Mouse (Mus musculus): ENCODE measurements around the gene Fchsd2.
"Not testable (repeated sequence)": the region's sequence is repeated elsewhere in the genome, so short reads cannot be mapped to it uniquely, and the experiment has no call there.

Fchsd2 gene

DNA sequence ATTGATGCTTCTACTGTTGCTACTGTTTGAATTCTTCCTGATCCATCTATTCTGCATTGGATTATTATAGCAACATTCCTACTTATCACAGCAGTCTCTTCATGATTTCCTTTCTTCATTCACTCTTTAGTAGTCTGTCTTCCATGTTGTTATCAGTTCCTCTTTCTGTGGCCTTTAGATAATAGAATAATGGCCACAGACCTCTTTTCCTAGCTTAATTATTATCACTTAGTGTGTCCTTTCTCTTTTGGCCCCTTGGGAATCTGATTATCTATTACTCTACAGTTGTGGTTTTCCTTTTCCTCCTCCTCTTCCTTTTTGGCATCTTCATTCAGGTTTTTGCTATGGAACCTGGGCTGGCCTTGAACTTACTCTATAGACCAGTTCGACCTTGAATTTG, 21.7 kb downstream of the Fchsd2 start:
- no peak for DNase-seq (ENCODE audit: low spot score)

DNA sequence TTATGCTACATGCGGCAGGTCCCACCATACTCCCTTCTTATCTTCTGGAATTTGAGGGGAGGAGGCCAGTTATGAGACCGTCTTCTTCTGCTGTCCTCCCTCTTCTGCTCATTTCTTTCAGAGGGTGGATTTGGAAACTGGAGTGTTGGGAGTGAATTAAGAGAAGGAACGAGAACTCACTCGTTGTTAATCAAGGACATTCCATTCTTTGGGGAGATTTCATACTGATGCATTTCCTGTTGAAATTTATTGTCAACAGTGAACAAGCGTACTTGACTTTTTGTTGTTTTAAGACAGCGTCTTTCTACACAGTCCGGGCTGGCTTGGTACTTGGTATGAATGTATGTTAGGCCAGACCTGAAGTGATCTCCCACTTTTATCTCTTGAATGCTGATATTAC, 26.7 kb downstream of the Fchsd2 start:
- no peak for DNase-seq (ENCODE audit: low spot score)

DNA sequence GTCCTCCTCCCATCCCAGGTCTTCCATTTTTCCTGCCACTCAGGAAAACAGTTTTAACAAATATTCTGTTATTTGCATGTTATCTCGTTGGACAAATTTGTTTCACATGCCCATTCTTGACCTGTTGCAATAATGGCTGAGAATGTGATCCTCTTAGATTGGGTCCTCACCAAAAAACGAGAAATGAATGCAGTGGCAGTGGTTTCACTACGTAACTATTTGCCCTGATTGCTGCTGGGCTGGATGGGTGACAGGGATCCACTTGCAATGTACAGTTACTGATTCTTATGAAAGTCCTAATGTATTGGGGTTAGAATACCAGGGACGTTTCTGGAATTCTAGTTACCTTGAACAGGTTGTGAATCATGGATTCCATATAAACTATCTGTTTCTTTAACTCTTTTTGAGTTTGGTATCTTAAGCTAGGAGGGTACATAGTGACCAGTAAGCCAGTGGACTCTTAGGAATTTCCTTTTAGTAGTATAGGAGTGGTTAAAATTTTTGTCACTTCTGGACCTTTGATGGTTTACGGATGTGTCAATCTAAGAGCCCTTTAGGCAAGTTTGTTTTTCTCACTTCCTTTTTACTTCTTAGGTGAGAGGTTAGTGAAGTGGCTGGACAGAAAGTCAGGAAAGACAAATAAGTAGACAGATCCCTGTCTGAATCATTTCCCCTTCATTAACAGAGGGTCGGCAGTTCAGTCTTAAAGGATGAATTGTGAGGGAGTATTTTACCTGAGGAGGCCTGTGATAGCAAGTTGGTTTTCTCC, 31.1 kb downstream of the Fchsd2 start:
- DNase-seq (ENCODE audit: low spot score) = no peak

DNA sequence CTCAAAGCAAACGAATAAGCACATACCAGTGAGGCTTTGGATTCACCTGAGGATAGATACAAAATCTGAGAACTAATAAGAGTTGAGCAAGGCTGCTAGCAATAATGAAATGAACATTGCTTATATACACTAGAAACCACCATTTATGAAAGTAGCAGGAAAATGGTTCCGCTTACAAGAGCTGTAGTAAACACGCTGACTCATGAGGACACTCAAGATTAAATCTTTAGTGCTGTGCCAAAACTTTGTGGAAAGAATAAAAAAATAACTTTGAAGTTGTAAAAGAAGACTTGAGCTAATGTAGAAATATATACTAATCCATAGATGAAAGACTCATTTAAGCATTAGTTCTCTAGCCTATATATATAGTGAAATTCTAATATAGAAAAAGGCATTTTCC, 35.1 kb downstream of the Fchsd2 start:
- no peak for DNase-seq (ENCODE audit: low spot score)

DNA sequence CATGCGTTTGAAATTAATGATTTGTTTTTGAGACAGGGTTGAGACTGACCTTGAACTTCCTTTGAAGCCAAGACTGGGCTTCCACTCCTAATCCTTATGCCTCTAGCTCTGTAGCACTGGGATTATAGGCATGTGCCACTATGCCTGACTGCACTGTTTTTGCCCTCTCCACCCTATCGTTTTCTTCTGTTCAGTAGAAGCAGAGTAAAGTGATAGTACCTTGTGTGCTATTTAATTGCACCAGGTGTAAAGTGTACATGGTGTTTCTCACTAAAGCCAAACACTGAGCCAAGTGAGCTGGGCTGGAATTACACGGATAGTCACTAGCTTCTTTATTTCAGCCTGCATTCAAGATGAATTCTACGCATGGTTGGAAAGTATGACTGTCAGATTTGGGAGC, 35.9 kb downstream of the Fchsd2 start:
- no peak for DNase-seq (ENCODE audit: low spot score)

DNA sequence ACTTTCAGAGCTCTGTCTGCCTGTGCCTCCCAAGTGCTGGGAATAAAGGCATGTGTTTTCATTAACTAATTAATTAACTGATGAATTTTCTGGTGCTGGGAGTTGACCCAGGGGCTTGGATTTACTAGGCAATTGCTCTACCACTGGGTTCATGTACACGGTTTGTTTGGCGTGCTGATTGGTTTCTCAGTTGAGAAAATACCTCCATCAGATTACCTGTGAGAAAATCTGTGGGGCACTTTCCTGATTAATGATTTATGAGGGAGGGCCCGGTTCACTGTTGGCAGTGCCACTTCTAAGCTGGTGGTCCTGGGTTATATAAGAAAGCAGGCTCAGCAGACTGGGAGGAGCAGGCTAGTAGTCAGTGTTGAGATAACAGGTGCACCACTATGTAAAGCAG, 38.0 kb downstream of the Fchsd2 start:
- no peak for DNase-seq (ENCODE audit: low spot score)

DNA sequence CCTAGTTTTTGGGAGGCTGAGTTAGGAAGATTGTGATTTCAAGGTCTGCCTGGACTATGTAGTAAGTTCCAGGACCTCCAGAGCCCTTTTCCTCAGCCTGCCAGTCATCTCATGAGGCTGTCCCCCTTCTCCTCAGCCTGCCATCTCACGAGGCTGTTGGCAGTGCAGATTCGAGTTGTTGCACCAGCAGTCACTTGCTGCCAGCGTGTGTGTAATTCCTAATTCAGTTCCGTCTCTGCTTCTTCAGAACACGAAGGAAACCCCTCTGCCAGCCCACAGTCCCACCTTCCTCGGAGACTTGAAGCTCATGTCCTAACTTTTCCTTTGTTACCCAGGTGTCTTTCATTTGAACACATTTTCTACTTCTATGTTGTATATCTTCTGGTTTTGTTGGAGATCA, 38.6 kb downstream of the Fchsd2 start:
- no peak for DNase-seq (ENCODE audit: low spot score)

DNA sequence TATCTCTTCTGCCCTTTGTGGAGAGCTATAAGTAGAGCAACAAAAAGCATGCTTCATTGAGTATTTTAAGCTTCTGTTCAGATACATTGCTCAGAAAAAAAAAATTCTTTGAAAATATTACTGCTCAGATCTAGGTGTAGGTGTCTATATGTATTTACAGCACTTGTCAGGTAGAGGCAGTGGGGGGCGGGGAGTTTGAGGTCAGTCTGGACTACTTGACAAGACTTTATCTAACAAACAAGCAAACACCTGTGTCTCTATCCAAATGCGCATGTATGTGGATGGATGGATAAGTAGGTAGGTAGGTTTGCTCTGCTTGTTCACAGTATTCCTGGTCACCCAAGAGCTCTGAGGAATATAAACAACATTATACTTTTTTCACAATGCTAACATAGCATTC, 40.9 kb downstream of the Fchsd2 start:
- DNase-seq (ENCODE audit: low spot score) = no peak

DNA sequence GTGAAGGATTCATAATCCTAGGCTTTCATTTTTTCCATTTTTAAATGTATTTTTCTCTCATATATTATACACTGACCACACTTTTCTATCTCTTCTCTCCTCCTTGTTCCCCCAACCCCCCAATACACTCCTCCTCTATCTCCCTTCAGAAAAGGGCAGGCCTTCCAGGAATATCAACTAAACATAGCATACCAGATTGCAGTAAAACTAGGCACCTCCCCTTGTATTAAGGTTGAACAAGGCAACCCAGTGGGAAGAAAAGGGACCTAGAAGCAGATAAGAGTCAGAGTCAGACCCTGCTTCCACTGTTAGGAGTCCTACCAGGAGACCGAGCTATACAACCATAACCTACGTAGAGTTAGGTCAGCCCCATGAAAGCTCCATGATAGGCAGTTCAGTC, 41.5 kb downstream of the Fchsd2 start:
- DNase-seq (ENCODE audit: low spot score) = no peak

DNA sequence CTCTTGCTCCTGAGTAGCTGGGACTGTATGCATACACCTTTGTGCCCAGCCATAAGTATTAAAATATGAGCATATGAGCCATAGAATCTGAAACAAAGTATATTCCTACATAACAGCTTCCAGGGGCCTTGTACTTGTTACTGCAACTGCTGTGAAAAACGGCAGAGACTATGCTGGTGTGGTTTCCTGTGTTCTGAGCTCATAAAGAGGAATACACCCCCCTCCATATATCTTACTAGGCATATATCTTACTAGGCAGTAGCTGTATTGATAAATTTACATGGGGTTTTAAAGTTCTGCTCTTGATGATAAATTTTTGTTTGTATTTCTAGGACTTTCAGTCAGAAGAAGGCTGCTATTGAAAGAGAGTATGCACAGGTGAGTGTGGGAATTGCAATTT, 46.2 kb downstream of the Fchsd2 start:
- no peak for DNase-seq (ENCODE audit: low spot score)

DNA sequence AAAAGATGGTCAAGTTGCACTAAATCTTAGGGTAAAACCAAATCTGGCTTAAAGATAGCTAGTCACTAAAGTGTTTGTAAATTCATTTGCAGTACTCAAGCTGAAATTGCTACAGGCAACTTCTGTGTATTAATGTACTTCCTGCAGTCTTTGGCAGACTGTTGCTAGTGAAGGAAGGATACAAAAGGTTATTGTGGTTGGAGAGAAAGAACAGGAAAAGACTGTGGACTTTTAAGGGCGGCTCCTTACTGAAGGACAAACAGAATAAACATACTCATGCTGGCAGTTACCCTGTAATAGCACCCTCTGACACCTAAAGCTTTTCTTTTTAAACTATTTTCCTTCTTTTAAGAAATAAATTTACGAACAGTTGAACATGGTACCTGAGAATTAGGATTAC, 50.2 kb downstream of the Fchsd2 start:
- peak; percentile 16 for DNase-seq (ENCODE audit: low spot score)

DNA sequence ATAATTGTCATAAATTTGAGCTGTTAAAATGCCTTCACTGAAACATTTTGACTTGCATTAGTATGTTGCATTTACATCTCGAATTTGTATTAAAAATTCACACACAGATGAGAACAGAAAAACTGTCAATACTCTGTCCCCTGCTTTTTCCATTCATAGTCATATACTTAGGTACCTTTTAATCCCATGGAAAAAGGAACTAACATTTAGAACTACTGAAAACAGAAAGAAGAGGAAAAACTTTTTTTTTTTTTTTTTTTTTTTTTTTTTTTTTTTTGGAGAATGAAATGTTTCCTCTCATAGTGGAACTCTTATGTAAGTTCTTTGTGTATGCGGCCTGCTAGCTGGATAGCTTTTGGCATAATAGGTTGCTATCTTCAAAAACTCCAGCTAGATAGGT, 51.6 kb downstream of the Fchsd2 start:
- peak; percentile 9 for DNase-seq (ENCODE audit: low spot score)

DNA sequence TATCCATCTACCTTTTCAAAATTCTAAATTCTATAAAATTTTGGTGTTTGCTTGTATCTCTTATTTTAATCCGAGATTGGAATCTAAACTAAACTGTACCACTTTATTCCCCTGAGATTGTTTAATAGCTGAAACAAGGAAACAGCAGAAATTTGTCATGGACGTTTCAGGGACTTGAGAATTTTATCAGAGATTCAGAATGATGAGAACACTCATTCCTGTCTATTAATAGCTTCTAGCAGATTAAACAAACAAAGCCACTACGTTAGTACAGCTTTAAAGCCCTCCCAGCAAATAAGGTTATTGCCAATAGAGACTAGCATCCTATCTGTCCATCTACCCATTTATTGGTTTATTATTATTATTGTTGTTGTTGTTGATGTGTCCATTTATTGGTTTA, 56.4 kb downstream of the Fchsd2 start:
- DNase-seq (ENCODE audit: low spot score) = no peak

DNA sequence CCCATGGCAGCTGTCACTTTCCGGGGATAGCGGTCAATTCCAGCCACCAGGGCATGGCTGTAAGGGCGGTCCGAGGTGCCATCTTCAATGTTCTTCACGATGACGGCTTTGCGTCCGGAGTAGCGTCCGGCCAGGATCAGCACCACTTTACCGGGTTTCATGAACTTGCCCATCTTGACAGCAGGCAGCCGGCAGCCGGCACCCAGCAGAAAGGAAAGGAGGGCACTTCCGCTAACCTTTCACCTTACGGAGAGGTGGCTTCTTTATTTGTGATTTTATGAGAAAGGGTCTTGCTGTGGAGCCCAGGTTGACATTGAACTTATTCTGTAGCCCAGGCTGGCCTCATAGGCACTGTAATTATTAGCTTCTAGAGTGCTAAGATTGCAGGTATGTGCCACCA, 62.2 kb downstream of the Fchsd2 start:
- DNase-seq (ENCODE audit: low spot score) = not testable (repeated sequence)

DNA sequence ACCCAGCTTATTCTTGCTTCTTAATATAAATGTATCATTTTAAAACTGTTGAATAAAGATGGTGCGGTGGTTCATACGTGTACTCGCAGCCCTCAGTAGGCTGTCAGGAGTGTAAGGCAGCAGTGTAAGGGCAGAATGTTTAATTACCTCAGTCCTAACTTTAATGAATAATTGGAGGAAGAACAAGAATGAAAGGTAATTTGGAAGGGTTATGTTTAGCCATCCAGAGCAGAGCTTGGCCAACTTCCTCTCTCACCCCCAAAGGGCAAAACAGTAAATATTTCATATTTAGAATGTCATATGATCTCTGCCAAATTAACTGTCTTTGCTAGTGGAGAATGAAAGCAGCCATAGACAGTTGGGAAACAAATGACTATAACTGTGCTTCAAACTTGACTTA, 62.6 kb downstream of the Fchsd2 start:
- no peak for DNase-seq (ENCODE audit: low spot score)

DNA sequence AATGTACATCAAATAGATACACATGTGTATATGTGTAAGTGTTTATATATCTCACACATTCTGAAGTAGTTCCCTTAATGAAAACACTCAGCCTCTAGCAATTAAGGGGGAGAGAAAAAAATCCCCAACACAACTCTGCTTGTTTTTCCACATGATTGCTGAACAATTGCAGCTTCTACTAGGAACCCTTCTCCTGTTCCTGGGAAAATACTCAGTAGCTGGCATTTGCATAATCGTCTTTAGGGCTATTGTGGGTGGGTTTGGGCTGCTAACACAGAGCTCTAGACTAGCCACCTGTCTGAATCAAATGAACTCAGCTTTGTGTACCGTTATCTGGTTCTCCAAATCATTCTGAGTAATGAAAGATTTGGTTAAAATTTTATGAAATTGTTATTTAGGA, 67.6 kb downstream of the Fchsd2 start:
- no peak for DNase-seq (ENCODE audit: low spot score)

DNA sequence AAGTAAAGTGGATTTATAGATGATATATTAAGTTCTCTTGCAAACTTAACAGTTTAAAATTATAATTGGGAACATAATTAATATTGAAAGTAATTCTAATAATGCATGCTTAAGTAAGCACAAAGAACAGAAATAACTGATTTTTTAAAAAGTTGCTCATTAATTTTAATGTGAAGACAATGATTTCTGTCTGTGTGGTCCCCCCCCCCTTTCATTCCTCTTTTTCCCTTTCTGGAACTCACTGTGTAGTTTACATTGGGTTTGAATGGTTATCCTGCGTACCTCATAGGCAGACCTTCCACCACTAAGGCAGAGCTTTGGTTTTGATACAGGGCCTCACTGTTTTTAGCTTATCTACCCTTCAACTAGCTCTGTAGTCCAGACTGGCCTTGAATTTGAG, 70.1 kb downstream of the Fchsd2 start:
- DNase-seq (ENCODE audit: low spot score) = no peak

DNA sequence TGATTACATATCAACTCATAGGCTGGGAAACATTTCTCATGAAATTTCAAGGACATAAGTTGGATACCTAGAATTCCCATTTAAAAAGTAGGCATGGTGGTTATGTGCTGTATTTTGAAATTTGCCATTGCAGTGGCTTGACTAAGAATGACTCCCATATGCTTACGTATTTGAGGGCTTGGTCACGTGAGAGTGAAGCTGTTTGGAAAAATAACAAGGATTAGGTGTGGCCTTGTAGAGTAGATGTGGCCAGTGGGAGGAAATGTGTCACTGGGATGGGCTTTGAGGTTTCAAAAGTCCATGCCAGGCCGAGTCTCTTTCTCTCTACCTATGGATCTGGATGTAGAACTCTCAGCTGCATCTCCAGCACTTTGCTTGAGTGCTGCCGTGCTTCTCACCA, 71.2 kb downstream of the Fchsd2 start:
- no peak for DNase-seq (ENCODE audit: low spot score)

DNA sequence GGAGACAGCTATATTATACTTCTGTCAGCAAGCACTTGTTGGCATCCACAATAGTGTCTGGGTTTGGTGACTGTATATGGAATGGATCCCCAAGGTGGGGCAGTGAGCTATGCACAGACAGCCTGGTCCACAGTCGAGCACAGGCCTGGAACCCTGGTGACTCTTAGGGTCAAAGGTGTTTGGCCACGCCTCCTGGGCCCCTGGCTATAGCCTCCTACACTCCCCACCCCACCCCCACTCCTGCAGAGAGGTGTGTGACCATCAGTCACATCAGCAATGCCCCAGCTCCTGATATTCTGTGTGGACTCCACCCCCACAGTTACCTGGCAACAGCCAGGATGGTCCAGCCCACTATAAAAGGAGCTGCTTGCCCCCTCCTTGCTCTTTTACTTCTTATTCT, 73.9 kb downstream of the Fchsd2 start:
- no peak for DNase-seq (ENCODE audit: low spot score)

DNA sequence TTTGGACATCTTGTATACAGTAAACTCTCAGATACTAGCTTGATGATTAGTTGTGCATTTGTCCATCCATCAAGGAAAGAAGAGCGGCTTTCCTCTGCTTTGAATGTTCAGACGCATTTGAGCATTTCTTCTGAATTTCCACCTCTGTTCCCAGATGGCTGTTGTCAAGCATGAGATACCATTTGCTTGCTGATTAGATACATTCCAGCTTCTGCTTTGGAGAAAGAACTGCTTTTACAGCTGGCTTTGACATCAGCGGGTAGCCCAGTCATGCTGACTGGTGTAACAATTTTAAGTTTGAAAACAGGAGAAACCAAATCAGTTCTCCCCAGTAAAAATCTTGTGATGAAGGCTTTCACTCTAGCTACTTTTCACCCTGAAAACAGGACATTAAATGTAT, 77.8 kb downstream of the Fchsd2 start:
- DNase-seq (ENCODE audit: low spot score) = no peak

DNA sequence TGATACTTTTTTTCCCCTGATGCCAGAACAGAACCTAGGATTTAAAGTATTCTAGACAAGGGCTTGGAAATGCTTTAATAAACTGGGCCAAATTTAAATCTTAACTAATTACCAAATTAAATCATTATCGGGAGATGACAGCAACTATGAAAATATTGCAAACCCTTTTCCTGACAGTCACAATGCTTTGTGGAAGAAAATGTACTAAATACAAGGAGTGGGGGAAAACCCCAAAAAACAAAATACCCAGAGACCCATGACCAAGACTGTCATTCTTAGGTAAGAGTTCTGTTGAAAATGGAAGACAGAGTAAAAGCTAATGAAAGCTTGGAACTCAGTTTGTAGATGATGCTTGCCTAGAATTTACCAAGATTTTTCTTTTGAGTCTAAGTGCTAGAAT, 78.3 kb downstream of the Fchsd2 start:
- DNase-seq (ENCODE audit: low spot score) = no peak

DNA sequence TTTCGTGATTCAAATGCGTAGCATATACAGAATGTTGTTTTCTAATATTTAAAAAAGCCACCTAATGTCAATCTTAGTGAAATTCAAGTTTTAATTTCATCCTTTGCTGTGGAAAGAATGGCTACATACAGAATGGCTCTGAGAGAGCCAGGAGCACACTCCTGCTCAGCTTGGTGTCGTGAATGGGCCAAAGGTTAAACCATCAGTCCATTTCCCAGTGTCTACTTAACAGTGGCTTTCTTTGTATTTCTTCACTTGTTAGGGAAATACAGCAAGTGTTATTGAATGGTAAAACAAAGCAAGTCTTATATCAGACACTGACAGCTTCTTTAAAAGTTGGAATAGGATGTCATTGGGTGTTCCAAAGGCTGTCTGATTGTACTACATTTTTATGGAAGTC, 80.7 kb downstream of the Fchsd2 start:
- DNase-seq (ENCODE audit: low spot score) = peak; percentile 2

DNA sequence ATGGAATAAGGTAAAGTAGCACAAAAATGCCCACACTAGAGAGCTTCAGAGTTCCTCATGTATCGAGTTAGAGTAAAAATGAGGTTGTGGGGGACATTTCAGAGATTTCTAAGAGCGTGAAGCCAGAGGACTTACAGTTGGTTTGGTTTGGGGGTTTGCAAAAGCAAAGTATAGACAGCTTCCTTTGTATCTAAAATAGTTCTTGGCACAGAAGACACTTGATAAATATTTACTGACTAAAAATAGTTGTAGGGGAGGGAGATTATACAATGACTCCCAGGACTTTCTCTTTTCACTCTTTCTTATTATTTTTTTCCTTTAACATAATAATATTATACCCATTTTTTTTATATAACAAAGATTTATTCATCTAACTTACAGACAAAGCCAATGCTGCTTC, 86.1 kb downstream of the Fchsd2 start:
- DNase-seq (ENCODE audit: low spot score) = no peak

DNA sequence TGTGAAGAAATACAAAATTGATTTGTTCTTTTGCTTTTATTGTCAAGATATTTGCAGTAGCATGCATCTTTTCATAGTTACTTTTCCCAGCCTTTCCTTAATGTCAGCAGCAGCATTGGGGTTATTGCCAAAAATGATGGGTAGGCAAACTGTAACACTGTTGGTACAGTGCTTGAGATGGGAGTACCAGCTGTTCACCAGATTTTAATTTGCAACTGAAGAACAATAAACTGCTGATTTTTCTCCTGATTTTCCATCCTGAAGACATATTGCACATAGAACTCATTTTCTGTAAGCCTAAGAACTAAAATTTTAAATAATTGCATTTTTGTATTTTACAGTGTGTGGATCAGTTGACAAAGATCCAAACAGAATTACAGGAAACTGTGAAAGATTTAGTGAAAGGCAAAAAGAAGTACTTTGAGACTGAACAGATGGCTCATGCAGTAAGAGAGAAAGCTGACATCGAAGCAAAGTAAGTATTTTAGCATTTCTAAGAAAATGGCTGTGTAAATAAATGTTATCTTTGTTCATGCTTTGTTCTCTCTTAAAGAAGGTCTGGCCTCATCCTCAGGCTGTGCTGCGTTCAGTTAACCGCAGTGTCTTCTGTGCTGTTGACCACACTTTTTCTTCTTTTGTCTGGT, 98.8 kb downstream of the Fchsd2 start:
- DNase-seq (ENCODE audit: low spot score) = no peak
